Mouse (Mus musculus): Measurements from ENCODE around the gene Wdr70. TPM values are rescaled to one million over a fixed set of nuclear protein-coding genes. Genes with fewer than 3 reads are reported as not detected.

The Wdr70 gene
- polyA plus RNA-seq, 1 experiment from 2014 or later = 29.1 TPM

DNA sequence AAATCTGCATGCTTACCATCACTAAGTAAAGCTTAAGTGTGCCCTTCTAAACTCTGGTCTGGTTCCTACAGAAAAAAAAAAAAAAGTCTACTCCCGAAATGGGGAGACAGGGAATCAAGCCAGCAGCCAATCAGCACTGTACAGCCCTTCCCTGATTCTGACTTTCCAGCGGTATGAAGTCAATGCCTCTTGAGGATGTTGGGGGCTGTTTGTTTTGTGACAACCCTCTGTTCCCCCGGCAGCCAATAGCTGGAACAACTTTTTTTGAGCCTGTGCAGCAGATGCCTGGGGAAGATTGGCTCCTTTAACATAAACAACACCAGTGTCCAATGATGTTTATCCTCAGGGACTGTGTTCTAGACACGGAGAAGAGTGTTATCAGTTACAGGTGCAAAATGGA is 164.4 kb downstream of the Wdr70 start:
- peak overlapping the region; percentile 43 for H3K4me2 ChIP-seq (replicated peaks; ENCODE audit: low read depth, low read length)
- no peaks in the 10 kb centered on the region for H3K36me3 ChIP-seq (ENCODE audit: insufficient read depth, low read length)
- 17% methylated on average over 4 of the region's 4 CpGs for WGBS
- no peak overlapping the region for H3K9ac ChIP-seq (replicated peaks; ENCODE audit: low read depth)
- no peaks in the 10 kb centered on the region for H3K27me3 ChIP-seq (replicated peaks; ENCODE audit: insufficient read depth, low read length)
- DNase-seq (ENCODE audit: low spot score) (peak; percentile 21), ATAC-seq (peak; percentile 11; the same call in 1 of the 2 replicates)
- H3K9me3 ChIP-seq (ENCODE audit: low read length) = no peaks in the 10 kb centered on the region
- TF ChIP-seq EP300 (IDR thresholded peaks at IDR 0.05) (no peak), CTCF (IDR thresholded peaks at IDR 0.05) (no peak)
- no peak overlapping the region for H3K4me3 ChIP-seq (ENCODE audit: low read depth, low read length)
- H3K4me1 ChIP-seq (ENCODE audit: insufficient read depth, low read depth, low read length) = no peaks in the 10 kb centered on the region; the same call in 1 of the 2 replicates
- no peak overlapping the region for H3K27ac ChIP-seq (ENCODE audit: low read length)

DNA sequence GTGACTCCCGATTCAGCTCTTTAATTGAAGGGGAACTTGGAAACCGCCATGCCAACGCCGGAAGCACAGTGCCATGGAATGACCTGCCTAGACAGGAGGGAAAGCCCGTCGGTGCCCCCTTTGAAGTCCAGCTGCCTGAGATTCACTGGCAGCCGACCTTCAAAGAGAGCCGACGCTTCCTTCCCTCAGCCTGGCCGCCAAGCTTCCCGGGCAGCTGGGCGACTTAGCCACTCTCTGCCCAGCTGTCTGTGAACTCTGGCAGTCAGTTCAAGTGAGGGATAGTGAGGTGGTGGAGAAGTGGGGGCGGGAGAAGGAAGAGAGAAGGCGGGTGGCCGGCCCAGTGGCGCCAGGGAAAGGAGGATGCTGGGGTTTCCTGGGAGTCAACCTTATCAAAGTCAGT is 164.9 kb downstream of the Wdr70 start:
- Histone ChIP-seq H3K4me1 (ENCODE audit: insufficient read depth, low read depth, low read length) (no peaks in the 10 kb centered on the region; the same call in 1 of the 2 replicates), H3K27me3 (replicated peaks; ENCODE audit: insufficient read depth, low read length) (no peaks in the 10 kb centered on the region), H3K27ac (ENCODE audit: low read length) (no peak overlapping the region), H3K4me3 (ENCODE audit: low read depth, low read length) (no peak overlapping the region), H3K9ac (replicated peaks; ENCODE audit: low read depth) (no peak overlapping the region), H3K36me3 (ENCODE audit: insufficient read depth, low read length) (no peaks in the 10 kb centered on the region), H3K9me3 (ENCODE audit: low read length) (no peaks in the 10 kb centered on the region), H3K4me2 (replicated peaks; ENCODE audit: low read depth, low read length) (peak overlapping the region; percentile 43)
- ATAC-seq (peak; percentile 27), DNase-seq (ENCODE audit: low spot score) (peak; percentile 35)
- TF ChIP-seq EP300 (IDR thresholded peaks at IDR 0.05) = no peak
- no peak for TF ChIP-seq CTCF (IDR thresholded peaks at IDR 0.05)
- WGBS = 17% methylated on average over 16 of the region's 16 CpGs

DNA sequence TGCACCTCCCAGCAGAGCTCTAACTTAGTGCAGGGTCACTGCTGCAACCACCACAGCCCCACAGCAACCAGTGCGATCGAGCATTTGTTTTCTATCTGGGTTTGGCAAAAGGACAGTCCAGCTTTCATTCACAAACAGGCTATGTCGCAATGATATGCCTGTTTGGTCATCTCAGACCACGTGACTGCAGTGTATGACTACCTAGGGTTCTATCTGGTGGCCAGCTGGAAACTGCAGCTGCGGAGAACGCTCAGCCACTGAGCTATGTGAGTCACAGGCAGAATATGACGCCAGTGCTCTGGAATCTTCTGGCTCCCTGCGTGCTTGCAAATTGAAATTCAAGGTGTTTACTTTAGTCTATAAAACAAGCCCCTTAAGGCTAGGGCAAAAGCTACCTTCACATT is 167.4 kb downstream of the Wdr70 start:
- Histone ChIP-seq H3K4me3 (ENCODE audit: low read depth, low read length) (no peak overlapping the region), H3K4me2 (replicated peaks; ENCODE audit: low read depth, low read length) (no peak overlapping the region), H3K9me3 (ENCODE audit: low read length) (no peaks in the 10 kb centered on the region), H3K4me1 (ENCODE audit: insufficient read depth, low read depth, low read length) (no peaks in the 10 kb centered on the region; the same call in 1 of the 2 replicates), H3K27ac (ENCODE audit: low read length) (peak overlapping the region; percentile 20; the same call in 1 of the 2 replicates), H3K36me3 (ENCODE audit: insufficient read depth, low read length) (no peaks in the 10 kb centered on the region), H3K9ac (replicated peaks; ENCODE audit: low read depth) (no peak overlapping the region), H3K27me3 (replicated peaks; ENCODE audit: insufficient read depth, low read length) (no peaks in the 10 kb centered on the region)
- TF ChIP-seq CTCF (IDR thresholded peaks at IDR 0.05) (peak; percentile 17; the same call in 1 of the 2 replicates), EP300 (IDR thresholded peaks at IDR 0.05) (peak; percentile 73)
- DNase-seq (ENCODE audit: low spot score) = peak; percentile 90
- ATAC-seq = peak; percentile 97
- 36% methylated on average over 8 of the region's 8 CpGs for WGBS

DNA sequence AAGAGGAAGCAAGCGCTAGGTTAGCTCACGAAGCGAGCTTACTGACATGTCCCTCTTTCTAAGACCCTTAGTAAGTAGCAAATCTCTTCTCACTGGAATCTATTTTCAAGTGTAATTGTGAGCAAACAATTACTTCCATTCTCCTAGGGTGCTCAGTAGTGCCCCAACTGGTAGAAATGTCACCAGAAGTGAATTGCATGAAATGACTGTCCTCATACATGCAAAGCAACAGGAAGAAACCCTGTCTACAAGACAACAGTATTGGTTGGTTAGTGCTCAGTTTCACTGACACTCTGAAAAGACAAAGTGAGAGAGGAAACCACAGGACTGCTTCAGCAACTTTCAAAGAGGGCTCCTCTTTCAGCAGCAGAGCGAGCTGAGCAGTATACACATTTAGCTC is 173.6 kb downstream of the Wdr70 start:
- Histone ChIP-seq H3K27ac (ENCODE audit: low read length) (no peak overlapping the region), H3K4me1 (ENCODE audit: insufficient read depth, low read depth, low read length) (no peaks in the 10 kb centered on the region), H3K36me3 (ENCODE audit: insufficient read depth, low read length) (0 out of 2 replicates have a peak, but pooled peaks cover 6% of the 10 kb centered on the region), H3K9ac (replicated peaks; ENCODE audit: low read depth) (no peak overlapping the region), H3K27me3 (replicated peaks; ENCODE audit: insufficient read depth, low read length) (no peaks in the 10 kb centered on the region), H3K4me2 (replicated peaks; ENCODE audit: low read depth, low read length) (no peak overlapping the region), H3K4me3 (ENCODE audit: low read depth, low read length) (no peak overlapping the region), H3K9me3 (ENCODE audit: low read length) (no peaks in the 10 kb centered on the region)
- TF ChIP-seq CTCF (IDR thresholded peaks at IDR 0.05) = peak; percentile 72
- no peak for TF ChIP-seq EP300 (IDR thresholded peaks at IDR 0.05)
- 71% methylated on average over 4 of the region's 4 CpGs for WGBS
- peak; percentile 47 for DNase-seq (ENCODE audit: low spot score)
- no peak for ATAC-seq

DNA sequence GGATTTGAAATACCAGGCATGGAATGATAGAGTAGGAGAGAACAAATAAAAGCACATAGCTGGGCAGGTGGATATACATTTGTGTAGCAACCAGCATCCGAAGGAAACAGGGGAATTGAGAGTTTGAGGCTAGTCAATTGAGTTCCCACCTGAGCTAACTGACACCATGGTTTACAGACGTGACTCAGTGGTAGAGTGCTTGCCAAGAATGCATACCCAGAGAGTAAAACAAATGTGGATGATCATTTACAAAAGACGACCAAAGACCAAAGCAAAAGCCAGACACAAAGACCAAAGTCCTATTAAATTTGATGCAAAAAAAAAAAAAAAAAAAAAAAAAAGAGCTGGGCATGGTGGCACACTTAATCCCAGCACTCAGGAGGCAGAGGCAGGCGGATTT is 175.7 kb downstream of the Wdr70 start:
- H3K4me3 ChIP-seq (ENCODE audit: low read depth, low read length) = no peak overlapping the region
- 0 out of 2 replicates have a peak, but pooled peaks cover 6% of the 10 kb centered on the region for H3K36me3 ChIP-seq (ENCODE audit: insufficient read depth, low read length)
- no peak overlapping the region for H3K9ac ChIP-seq (replicated peaks; ENCODE audit: low read depth)
- H3K27ac ChIP-seq (ENCODE audit: low read length) = no peak overlapping the region
- H3K4me2 ChIP-seq (replicated peaks; ENCODE audit: low read depth, low read length) = no peak overlapping the region
- H3K4me1 ChIP-seq (ENCODE audit: insufficient read depth, low read depth, low read length) = no peaks in the 10 kb centered on the region
- ATAC-seq (no peak), DNase-seq (ENCODE audit: low spot score) (no peak)
- H3K27me3 ChIP-seq (replicated peaks; ENCODE audit: insufficient read depth, low read length) = no peaks in the 10 kb centered on the region
- TF ChIP-seq CTCF (IDR thresholded peaks at IDR 0.05) (no peak), EP300 (IDR thresholded peaks at IDR 0.05) (no peak)
- H3K9me3 ChIP-seq (ENCODE audit: low read length) = no peaks in the 10 kb centered on the region
- WGBS = 89% methylated on average over 4 of the region's 4 CpGs

DNA sequence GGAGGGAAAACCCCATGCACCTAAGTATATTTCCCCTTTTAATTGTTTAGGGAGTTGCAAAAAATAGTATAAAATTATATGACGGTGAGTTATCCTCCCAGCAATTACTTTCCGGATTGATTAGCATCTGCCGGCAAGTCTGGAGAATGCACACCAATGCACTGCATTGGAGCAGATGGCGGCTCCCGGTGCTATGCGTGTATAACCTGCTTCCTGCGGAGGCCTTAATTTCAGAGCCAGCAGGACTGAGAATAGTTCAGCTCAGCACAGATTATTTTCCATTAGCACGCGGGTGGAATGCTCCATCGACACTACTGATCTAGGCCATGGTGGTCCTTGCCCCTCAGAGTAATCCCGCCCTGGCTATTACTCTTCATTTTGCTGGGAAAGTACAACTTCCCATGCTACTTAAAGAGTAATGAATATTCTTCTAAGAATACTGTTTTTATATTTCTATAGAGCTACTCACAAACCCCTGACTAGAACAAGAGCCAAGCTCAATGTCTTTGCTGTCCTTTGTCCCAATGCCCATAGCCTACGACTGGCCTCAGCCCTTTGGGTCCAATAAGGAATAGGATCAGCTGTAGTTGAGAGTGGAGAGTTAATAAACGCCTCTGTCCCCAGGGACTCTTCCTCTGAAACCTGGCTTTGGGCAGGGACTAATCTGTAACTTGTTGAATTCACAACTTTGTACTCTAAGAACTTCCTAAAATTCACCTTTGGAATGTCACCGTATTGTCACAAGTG is 176.5 kb downstream of the Wdr70 start:
- no peak for ATAC-seq
- no peaks in the 10 kb centered on the region for H3K9me3 ChIP-seq (ENCODE audit: low read length)
- H3K4me2 ChIP-seq (replicated peaks; ENCODE audit: low read depth, low read length) = no peak overlapping the region
- WGBS = 97% methylated on average over 14 of the region's 14 CpGs
- no peak overlapping the region for H3K4me3 ChIP-seq (ENCODE audit: low read depth, low read length)
- no peaks in the 10 kb centered on the region for H3K4me1 ChIP-seq (ENCODE audit: insufficient read depth, low read depth, low read length)
- 0 out of 2 replicates have a peak, but pooled peaks cover 6% of the 10 kb centered on the region for H3K36me3 ChIP-seq (ENCODE audit: insufficient read depth, low read length)
- no peaks in the 10 kb centered on the region for H3K27me3 ChIP-seq (replicated peaks; ENCODE audit: insufficient read depth, low read length)
- no peak overlapping the region for H3K27ac ChIP-seq (ENCODE audit: low read length)
- no peak for DNase-seq (ENCODE audit: low spot score)
- no peak for TF ChIP-seq CTCF (IDR thresholded peaks at IDR 0.05)
- no peak for TF ChIP-seq EP300 (IDR thresholded peaks at IDR 0.05)
- no peak overlapping the region for H3K9ac ChIP-seq (replicated peaks; ENCODE audit: low read depth)
